Mouse (Mus musculus) fibroblast of lung, adult 2 months (primary cell): Measurements from ENCODE around the gene Gm7971.
"Not testable (repeated sequence)": the region's sequence is repeated elsewhere in the genome, so short reads cannot be mapped to it uniquely, and the experiment has no call there.

Experiments used
- DNase-seq: peaks from one replicate; pipeline ENCODE4 v3.0.0-alpha.2; 2011; ENCODE audit warnings: low read depth

Gm7971 gene

GRCm38 (mm10) chr5:95594775-95595174, at the start of gene Gm7971:
Gene Gm7971 (minus strand): TSS chr5:95594875.
- DNase-seq = not testable (repeated sequence)
